Mouse (Mus musculus) adrenal gland, postnatal 36 days (tissue): Measurements from ENCODE around the gene Rnpep. TPM values are rescaled to one million over a fixed set of nuclear protein-coding genes. Genes with fewer than 3 reads are reported as not detected.
A peak's percentile ranks its signal among the peaks of the same experiment; 100 is the strongest.

Source experiments
- DNase-seq, 2 experiments: peaks; one replicate each; pipeline ENCODE4 v3.0.0; 2021; ENCODE audit warnings: mixed read lengths in 1 of 2
- long read RNA-seq, 2 experiments: library from polyadenylated mRNA; stranded (forward); transcript quantifications; one replicate each; pipeline ENCODE4 v2.0.0; 2021; ENCODE audit warnings: borderline sequencing depth in 2 of 2
- total RNA-seq, 2 experiments: library from RNA; stranded (reverse); gene quantifications; 2 replicates each; pipeline ENCODE4 v1.2.3; 2021

Gene Rnpep
- 10 to 100 TPM; 46.3 to 48.9 TPM for total RNA-seq
- long read RNA-seq, experiment 1, transcript Rnpep-202 (11 exons, 2,288 nt), result major isoform, 77 of 101 reads
- long read RNA-seq, experiment 1, transcript Rnpep-201 (10 exons, 2,171 nt), result minor isoform, 8 of 101 reads
- long read RNA-seq, experiment 1, partial matches to known transcripts, result 10 of 101 reads
- long read RNA-seq, experiment 1, other reads (novel, unspliced or antisense), result 6 of 101 reads
- long read RNA-seq, experiment 2, transcript Rnpep-202 (11 exons, 2,288 nt), result major isoform, 25 of 29 reads
- long read RNA-seq, experiment 2, partial matches to known transcripts, result 0 of 29 reads
- long read RNA-seq, experiment 2, other reads (novel, unspliced or antisense), result 1 of 29 reads

DNA sequence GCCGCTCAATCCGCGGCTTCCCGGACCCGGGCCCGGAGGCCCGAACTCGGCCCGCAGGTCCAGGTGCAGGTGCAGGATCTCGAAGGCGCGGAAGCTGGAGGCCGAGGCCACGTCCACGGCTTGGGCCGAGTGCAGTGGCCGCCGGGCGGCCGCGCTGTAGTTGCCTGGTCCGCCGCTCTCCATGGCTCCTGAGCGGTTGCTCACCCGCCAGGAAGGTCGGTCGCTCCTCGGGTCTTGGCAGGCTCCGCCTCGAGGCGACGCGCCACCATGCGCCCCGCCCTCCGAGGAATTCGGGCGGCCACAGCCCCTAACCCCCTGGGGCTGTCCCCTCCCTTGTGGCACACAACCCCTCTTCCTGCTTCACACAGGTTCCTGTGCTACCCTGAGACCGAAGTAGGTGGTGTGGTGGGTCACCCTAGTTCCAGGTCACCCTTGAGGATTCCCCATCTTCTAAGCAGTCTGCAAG lies at the start of gene Rnpep:
Gene Rnpep, minus strand, starts transcription at position 259 of the 466 bp plus-strand sequence.
- DNase-seq, result peak; percentile 83 to 85

- no peak for DNase-seq
Observed at GRCm38 (mm10) chr1:135330578-135330977, 46.7 kb upstream of the Rnpep start.

DNA sequence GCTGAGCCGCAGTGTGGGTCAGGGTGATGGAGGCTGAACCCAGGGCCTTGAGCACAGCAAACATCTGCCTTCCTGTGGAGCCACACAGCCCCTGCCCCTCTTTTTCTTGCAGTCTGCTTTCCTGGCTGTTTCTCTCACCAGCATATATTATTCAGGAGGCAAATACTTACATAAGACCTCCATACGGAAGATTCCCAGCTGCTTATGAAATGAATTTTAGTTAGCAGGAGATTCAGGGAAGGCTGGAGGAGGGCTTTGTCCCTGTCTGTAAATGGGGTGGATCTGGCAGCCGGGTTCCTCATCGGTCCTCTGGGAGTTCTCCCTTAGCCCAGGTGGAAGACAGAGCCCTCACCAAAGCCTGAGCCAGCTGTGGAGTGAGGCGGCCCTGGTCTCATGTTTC lies 44.5 kb upstream of the Rnpep start:
- DNase-seq, result no peak

- DNase-seq, result no peak
Observed at GRCm38 (mm10) chr1:135325934-135326333, 42.0 kb upstream of the Rnpep start.

DNA sequence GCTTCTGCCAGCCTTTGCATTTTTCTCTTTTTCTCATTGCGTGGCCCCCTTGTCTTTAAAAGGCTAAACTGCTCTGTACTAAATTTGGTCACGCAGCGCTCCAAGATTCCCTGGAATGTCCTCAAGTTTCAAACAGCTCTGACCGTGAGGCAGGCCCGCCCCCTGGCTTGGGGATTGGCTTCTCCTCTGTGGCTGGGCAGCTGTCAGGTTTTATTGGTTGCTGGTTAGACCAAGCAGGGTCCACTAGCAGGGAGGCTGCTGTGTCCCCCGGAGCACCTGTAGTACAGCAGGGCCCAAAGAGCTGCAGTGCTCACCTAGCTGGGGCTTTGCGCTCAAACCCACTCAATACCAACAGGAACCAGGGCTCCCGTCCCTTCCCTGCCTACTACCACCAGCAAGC lies 40.7 kb upstream of the Rnpep start, which contains the start of gene Lmod1:
Gene Lmod1, plus strand, starts transcription at position 237 of the 400 bp plus-strand sequence.
- DNase-seq, result peak; percentile 36 to 57

DNA sequence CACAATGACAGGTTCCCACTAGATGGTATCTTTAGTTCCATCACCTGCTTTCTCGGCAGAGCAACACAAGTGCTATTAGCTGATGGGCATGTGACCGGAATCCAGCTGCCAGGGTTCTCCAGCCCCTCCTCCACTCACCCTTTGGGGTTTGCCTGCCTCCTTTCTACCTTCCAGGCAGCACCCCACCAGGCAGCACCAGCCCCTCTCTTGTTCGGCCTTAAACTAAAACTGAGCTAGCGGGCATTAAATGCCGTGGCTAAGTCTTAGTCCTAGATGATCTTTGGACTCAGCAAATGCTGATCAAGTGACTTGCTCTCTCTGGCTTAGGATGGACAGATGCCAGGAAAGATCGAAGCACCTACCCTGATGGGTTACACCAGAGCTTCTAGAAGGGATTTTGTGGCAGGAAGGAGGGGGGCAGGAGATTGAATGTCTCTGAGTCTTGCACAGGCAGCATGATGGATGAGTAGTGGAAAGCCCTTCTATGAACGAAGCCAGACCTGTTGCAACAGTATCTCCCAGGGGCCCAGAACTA lies 39.5 kb upstream of the Rnpep start:
- DNase-seq, result no peak

GRCm38 (mm10) chr1:135313284-135314031 lies 29.6 kb upstream of the Rnpep start, which contains the start of gene Timm17a:
Gene Timm17a (minus strand): TSS chr1:135313778.
- DNase-seq, result peak; percentile 95 to 96

DNA sequence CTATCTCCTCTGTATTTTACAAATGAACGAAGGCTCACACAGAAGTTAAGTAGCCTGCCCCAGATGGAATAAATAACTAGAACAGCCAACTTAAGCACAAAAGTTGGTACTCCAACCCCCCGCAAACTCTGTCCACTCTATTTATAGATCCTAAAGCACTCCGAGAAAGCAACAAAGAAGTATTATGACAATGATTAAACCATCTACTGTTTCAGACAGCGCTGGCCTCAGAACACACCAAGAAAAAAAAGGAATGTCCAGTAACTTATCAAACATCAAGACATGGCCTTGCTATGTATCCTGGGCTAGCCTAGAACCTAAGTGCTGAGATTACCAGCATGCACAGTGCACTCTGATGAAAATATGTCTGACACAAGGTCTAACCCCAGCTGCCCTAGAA lies 28.3 kb upstream of the Rnpep start:
- no peak for DNase-seq

DNA sequence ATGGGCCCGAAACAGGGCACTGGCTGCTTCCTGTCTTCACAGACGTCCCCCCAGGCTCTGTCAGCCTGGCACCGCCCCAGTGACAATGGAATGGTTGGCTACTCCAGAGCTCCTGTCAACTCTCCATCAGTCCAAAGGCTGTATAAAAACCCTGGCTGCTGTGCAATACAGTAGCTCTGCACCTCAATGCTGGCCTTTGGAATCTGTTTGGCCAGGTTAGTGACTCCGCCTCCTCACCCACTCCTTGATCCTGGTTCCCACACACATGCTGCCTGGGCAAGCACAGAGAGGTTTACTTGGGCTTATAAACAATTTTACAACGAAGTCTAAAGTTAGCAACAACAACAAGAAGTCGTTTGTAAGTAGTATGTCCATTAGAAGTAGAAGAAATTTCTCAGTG lies 27.5 kb upstream of the Rnpep start:
- DNase-seq, result no peak

GRCm38 (mm10) chr1:135290908-135291307 lies 7.0 kb upstream of the Rnpep start:
- DNase-seq, result no peak

- DNase-seq, result no peak
Observed at GRCm38 (mm10) chr1:135286311-135286710, 2.4 kb upstream of the Rnpep start.

DNA sequence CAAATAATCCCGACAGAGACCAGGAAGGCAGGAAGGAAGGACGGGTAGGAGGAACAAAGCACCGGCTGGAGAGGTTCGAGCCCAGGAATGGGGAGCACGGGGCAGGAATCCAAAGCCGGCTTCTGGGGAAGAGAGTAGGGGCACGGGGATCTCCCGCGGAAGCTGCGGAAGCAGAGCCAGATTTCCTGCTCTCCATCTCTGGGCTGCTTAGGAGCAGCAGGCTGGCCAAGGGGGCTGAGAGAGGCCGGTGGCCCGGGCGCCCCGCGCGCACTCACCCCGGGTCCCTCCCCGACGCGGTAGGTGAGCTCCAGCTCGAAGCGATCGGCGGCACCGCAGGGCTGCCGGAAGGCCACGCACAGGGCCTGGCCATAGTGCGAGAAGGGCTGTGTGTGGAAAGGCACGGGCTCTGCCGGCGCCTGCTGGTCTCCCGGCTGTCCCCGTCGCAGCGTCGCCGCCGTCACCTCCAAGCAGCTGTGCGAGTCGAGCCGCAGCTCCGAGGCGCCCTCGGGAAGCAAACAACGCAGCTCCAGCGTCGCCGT lies 528 bp downstream of the Rnpep start:
- peak; percentile 29 to 67 for DNase-seq

DNA sequence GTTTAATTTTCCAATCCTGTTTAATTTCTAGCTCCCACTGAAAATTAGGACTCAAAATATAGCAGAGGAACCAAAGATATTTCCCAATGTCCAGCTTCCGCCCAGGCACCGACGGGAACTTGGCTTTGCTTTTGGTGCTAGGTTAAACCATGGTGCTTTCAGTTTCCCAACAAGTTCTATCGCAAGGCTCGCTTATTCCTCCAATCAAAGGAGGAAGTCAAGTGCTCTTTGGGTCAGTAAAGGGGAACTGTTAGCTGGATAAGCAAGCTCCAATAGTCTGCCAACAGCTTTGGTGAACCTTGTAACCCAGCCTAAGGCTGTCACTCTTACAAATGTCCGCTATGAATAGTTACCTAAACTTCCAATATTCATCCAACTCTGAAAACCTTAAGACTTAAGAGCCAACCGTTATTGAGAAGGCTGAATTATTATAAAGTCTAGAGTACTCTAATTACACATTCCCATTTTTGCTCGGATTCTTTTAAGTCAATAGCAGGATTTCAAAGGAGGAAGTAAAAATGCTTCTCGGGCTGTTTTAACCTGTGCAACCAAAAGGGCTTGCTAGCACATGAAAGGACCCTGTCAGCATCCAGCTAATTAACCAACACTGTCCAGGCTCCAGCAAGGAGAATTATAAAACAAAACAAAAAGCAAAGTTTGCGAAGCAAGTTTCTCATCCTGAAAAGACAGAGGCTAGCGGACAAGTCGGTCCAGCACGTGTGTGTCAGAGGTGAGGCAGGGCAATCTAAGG lies 1.2 kb downstream of the Rnpep start:
- DNase-seq, result peak in 1 of 2 experiments; percentile 55

GRCm38 (mm10) chr1:135281841-135282240 lies 2.0 kb downstream of the Rnpep start:
- DNase-seq, result no peak

- peak; percentile 92 to 93 for DNase-seq
Observed at GRCm38 (mm10) chr1:135280646-135281045, 3.2 kb downstream of the Rnpep start.

- DNase-seq, result no peak
Observed at GRCm38 (mm10) chr1:135271371-135271770, 12.5 kb downstream of the Rnpep start.

GRCm38 (mm10) chr1:135267663-135268446 lies 16.0 kb downstream of the Rnpep start:
- DNase-seq, result peak in 1 of 2 experiments; percentile 22

DNA sequence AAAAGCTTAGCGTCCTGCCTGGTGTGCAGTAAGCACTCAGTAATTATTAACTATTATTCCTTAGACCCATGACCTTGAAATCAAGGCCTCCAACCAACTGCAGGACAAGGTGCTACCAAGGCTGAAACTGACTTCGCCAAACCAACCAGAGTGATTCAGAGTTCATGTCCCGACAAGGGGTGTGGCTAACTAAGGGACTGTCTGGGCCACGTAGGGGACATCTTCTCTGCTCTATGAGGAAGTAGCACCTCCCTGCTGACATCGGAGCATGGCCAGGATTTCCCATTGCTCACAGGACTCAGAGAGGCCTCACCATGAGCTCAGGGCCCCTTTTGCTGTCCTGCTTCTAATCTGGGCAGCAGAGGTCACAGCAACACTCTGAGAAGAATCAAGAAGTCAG lies 18.1 kb downstream of the Rnpep start:
- peak; percentile 45 to 55 for DNase-seq

DNA sequence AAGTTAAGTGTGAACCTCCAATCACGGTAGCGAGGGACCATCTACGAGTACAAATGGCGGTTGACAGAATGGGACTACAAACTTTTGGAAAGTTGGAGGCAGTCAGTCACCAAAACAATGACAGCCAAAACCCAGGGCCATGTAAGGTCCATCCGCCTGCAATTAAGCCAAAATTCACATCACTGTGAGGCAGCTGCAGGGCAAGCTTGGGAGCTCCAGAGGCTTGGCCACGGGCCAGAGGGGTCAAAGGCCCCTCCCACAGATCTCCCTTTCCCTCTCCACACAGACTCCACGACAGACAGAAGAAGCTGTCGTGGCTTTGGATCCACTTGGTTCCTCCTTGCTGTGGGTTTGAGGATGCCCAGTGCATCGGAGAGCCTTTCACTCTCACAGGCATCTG lies 20.6 kb downstream of the Rnpep start:
- DNase-seq, result no peak

DNA sequence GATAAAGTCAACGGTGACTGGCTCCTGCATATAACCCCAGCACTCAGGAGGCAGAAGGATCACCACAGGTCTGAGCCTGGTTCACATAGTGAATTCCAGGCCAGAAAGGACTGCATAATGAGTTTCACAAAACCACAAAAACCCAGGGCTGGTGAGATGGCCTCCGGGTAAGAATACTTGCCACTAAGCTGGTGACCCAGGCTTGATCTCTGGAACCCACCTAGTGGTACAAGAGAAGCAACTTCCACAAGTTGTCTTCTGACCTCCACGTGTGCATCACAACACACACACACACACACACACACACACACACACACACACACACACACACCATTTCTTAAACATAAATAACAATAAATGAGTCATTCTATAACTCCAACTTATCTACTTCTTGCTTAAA lies 21.6 kb downstream of the Rnpep start:
- DNase-seq, result no peak

DNA sequence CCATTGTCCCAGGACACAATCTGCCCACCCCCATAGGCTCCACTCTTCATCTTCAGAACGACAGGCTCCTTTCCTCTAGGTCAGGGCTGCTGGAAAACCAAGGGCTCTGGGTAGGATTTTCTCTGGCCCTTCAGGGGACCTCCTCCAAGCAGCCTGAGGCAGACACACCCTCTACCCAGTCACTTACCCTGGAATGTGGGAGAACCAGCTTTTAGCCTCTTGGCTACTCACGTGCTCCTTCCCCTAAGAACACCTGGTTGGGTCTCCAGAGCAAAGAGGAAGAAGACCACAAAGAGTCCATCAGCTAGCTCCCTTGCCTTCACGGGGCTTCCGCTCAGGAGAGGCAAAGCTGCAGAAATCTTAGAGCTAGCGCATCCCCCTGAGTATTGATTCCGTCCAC lies 23.0 kb downstream of the Rnpep start:
- no peak for DNase-seq
